Mouse (Mus musculus): Measurements from ENCODE around the gene Ano8.
A peak's percentile ranks its signal among the peaks of the same experiment; 100 is the strongest.
"Not testable (repeated sequence)": the region's sequence is repeated elsewhere in the genome, so short reads cannot be mapped to it uniquely, and the experiment has no call there.

Ano8 gene

GRCm38 (mm10) chr8:71445096-71445495, 40.7 kb downstream of the Ano8 start:
- no peak for DNase-seq (ENCODE audit: low read depth, low spot score)

GRCm38 (mm10) chr8:71441404-71441803, 44.4 kb downstream of the Ano8 start:
- DNase-seq (ENCODE audit: low read depth, low spot score), result peak; percentile 38

- no peak for DNase-seq (ENCODE audit: low read depth, low spot score)
Observed at GRCm38 (mm10) chr8:71437041-71437440, 48.7 kb downstream of the Ano8 start.

- DNase-seq (ENCODE audit: low read depth, low spot score), result not testable (repeated sequence)
Observed at GRCm38 (mm10) chr8:71432935-71433334, 52.8 kb downstream of the Ano8 start.
